Mouse (Mus musculus) midbrain, postnatal 0 days (tissue): ENCODE measurements around the gene Prepl. TPM values are rescaled to one million over a fixed set of nuclear protein-coding genes. Genes with fewer than 3 reads are reported as not detected.

Experiments
- ATAC-seq: fragments of 200-750 bp; cut with Nextera tagmentation; 2 replicates; pipeline ENCODE4 v1.8.0; 2017; ENCODE audit warnings: moderate number of reproducible peaks, mild to moderate bottlenecking, moderate TSS enrichment, moderate library complexity; ENCODE audit not compliant: low FRiP score
- DNase-seq: peaks from one replicate; pipeline ENCODE4 v3.0.0-alpha.2; 2015; ENCODE audit warnings: low spot score
- H3K27ac ChIP-seq: fragments of 300-500 bp; sonication (generic); 2 replicates; pipeline ENCODE4 v1.5.1; 2014; ENCODE audit warnings: low read depth, mild to moderate bottlenecking, low read length, mixed read lengths
- H3K27me3 ChIP-seq: fragments of 300-500 bp; sonication (generic); 2 replicates; pipeline ENCODE4 v1.6.1; 2014; ENCODE audit warnings: low read length, control low read depth, mixed read lengths; ENCODE audit not compliant: insufficient read depth
- H3K36me3 ChIP-seq: fragments of 300-500 bp; sonication (generic); 2 replicates; pipeline ENCODE4 v1.6.1; 2014; ENCODE audit warnings: low read length, control low read depth, mixed read lengths; ENCODE audit not compliant: insufficient read depth
- H3K4me1 ChIP-seq: fragments of 300-500 bp; sonication (generic); 2 replicates; pipeline ENCODE4 v1.6.1; 2014; ENCODE audit warnings: mild to moderate bottlenecking, control low read depth, antibody characterized with exemption, low read length, mixed read lengths; ENCODE audit not compliant: insufficient read depth
- H3K4me2 ChIP-seq: fragments of 300-500 bp; sonication (generic); 2 replicates; pipeline ENCODE4 v1.6.1; 2014; ENCODE audit warnings: low read depth, mild to moderate bottlenecking, low read length, mixed read lengths; ENCODE audit not compliant: poor library complexity, severe bottlenecking
- H3K4me3 ChIP-seq: fragments of 300-500 bp; sonication (generic); 2 replicates; pipeline ENCODE4 v1.5.1; 2014; ENCODE audit warnings: low read depth, mild to moderate bottlenecking, low read length, moderate library complexity
- H3K9ac ChIP-seq: fragments of 300-500 bp; sonication (generic); replicated peaks from 2 replicates; pipeline ENCODE4 v1.6.1; 2014; ENCODE audit warnings: mild to moderate bottlenecking, low read length, moderate library complexity, mixed read lengths; ENCODE audit not compliant: poor library complexity, severe bottlenecking
- H3K9me3 ChIP-seq: fragments of 300-500 bp; sonication (generic); 2 replicates; pipeline ENCODE4 v1.6.1; 2016; ENCODE audit warnings: low read length, control low read depth
- CTCF ChIP-seq: IDR thresholded peaks from 2 replicates; pipeline ENCODE4 v1.5.1; 2016; ENCODE audit warnings: antibody characterized with exemption, mild to moderate bottlenecking
- WGBS: fragments of 180-500 bp; shearing (Covaris S2); extraction: QIAGEN DNeasy Blood & Tissue Kit; methylation state at CpG from one replicate; pipeline ENCODE4 v1.1.7; 2014; 5-methylcytosine and 5-hydroxymethylcytosine counted together
- polyA plus RNA-seq: library from polyadenylated mRNA; unstranded; fragments of >200 nt; fragmentation: Nextera tagmentation; extraction: Ambion mirVana; gene quantifications from 2 replicates; pipeline ENCODE4 v1.2.1, GENCODE M21; 2015
- total RNA-seq: library from RNA; depleted of rRNA; stranded (reverse); fragments of >200 nt; gene quantifications from 2 replicates; pipeline ENCODE4 v1.2.3, GENCODE M21; 2014

Prepl gene
- total and polyA plus RNA-seq, 2 experiments from 2014 or later: 111 to 150 TPM

DNA sequence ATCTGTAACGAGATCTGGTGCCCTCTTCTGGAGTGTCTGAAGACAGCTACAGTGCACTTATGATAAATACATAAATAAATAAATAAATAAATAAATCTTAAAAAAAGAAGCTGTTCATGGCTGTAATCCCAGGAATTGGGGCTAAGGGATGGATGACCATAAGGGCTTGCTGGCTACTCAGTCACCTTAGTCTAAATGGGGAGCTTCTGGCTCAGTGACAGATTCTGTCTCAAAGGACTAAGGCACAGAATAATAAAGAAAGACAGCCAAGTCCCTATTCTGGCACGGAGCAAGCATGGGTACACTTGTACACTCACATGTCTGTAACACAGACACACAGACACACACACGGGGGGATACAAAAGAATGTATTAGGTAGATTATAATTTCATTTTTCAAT lies 10.8 kb downstream of the Prepl start:
- ATAC-seq (no peak), DNase-seq (no peak)
- no peak overlapping the region for H3K4me2 ChIP-seq
- no peak overlapping the region for H3K27ac ChIP-seq
- no peaks in the 10 kb centered on the region for H3K4me1 ChIP-seq
- H3K27me3 ChIP-seq: no peaks in the 10 kb centered on the region
- no peak overlapping the region for H3K4me3 ChIP-seq
- no peak for TF ChIP-seq CTCF
- no peaks in the 10 kb centered on the region for H3K9me3 ChIP-seq
- peaks cover 34% of the 10 kb centered on the region for H3K36me3 ChIP-seq
- no peak overlapping the region for H3K9ac ChIP-seq
- WGBS: 88% methylated on average over 3 of the region's 3 CpGs

DNA sequence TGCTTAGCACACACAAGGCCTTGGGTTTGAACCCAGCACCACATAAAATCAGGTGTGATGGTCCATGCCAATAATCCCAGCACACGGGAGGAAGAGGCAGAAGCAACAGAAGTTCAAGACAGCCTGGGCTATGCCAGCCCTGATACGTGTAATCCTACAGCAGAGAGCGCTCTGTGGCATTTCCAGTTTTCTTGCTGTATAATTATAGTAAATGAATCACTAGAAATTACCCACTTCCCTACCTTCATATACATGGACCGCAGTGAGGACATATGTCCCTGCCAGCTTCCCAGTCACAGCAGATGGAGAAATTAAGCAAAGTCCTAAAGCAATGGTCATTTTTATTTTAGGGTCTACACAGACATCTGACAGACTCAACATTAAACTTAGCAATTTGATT lies 16.0 kb downstream of the Prepl start:
- H3K4me3 ChIP-seq: no peak overlapping the region
- 96% methylated on average over 4 of the region's 4 CpGs for WGBS
- peaks cover 52% of the 10 kb centered on the region for H3K36me3 ChIP-seq
- DNase-seq: no peak
- H3K9ac ChIP-seq: no peak overlapping the region
- H3K27me3 ChIP-seq: no peaks in the 10 kb centered on the region
- no peak overlapping the region for H3K27ac ChIP-seq
- no peaks in the 10 kb centered on the region for H3K9me3 ChIP-seq
- no peak for TF ChIP-seq CTCF
- H3K4me1 ChIP-seq: no peaks in the 10 kb centered on the region
- ATAC-seq: no peak
- H3K4me2 ChIP-seq: no peak overlapping the region

DNA sequence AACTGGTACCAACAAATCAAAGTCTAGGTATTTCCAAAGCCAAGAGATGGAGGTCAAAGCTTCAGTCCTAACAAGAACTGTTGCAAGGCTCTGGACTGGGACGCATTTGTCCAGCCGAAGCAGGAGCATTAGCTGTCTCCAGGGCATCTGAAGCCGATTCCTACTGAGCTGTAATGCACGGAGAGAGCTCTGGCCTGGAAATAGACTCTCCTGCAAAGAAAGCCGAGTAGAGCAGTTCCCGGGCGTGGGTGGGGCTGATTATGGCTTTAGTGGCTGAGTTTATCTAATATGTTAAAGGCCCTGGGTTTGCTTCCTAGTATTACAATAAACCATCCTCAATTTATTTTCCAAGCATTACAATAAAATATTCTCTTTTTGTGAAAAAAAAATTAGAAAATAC lies 16.8 kb downstream of the Prepl start:
- H3K36me3 ChIP-seq: peaks cover 56% of the 10 kb centered on the region
- no peaks in the 10 kb centered on the region for H3K27me3 ChIP-seq
- no peak overlapping the region for H3K9ac ChIP-seq

DNA sequence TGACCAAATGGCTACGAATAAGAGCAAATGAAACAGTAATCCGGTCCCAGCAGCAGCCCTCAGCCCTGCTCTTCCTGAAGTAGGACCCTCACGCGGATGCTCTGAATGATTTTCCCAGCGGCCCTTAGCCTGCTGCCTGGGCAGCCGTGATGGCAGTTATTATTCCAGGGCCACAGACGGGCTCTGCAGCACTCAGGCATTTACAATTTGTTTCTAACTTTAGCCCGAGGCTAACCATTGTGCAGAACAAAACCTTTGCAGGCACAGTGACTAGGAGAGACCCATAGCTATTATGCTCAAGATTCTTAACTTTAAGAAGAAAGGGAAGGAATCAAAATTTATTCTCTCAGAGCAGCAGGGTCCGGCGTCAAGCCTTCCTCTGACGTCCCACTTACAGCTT lies 17.7 kb downstream of the Prepl start:
- TF ChIP-seq CTCF: no peak
- no peak overlapping the region for H3K4me3 ChIP-seq
- ATAC-seq (no peak), DNase-seq (no peak)
- H3K9me3 ChIP-seq: no peaks in the 10 kb centered on the region
- no peak overlapping the region for H3K4me2 ChIP-seq
- no peak overlapping the region for H3K9ac ChIP-seq
- H3K27ac ChIP-seq: no peak overlapping the region
- H3K27me3 ChIP-seq: no peaks in the 10 kb centered on the region
- no peaks in the 10 kb centered on the region for H3K4me1 ChIP-seq
- 21% methylated on average over 11 of the region's 11 CpGs for WGBS
- peaks cover 53% of the 10 kb centered on the region for H3K36me3 ChIP-seq

More for the DNA sequence above, 16.8 kb downstream of the Prepl start:
- 49% methylated on average over 7 of the region's 7 CpGs for WGBS
- Histone ChIP-seq H3K9me3 (no peaks in the 10 kb centered on the region), H3K4me2 (no peak overlapping the region), H3K27ac (no peak overlapping the region), H3K4me1 (no peaks in the 10 kb centered on the region), H3K4me3 (no peak overlapping the region)
- TF ChIP-seq CTCF: no peak
- ATAC-seq (no peak), DNase-seq (no peak)

DNA sequence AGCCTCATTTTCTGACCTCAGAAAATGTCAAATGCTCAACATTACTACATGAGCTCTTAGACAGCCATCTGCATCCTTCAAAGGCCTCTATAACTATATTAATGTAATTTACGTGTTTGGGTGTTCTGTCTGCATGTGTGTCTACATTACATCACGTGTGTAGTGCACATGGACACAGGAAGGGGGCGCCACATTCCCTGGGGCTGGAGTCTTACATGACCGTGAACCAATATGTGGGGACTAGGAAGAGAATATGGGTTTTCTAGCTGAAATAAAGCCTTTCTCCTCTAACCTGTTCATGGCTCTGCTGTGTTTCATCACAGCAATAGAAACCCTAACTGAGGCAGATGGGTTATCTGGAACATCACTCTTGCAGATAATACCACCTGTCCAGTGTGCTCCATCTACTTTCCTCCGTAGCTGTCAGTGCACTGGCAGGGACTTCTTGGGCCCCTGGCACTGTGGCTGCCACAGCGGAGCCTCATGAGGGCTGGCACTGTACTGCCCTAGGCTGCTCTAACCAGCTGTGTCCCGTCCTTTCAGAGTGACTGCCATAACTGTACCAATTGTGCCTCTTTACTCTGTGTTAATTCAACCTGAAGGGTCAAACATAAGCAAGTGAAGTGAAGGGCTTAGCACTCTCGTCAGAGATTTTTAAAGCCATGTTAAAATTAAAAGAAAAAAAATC lies 18.8 kb downstream of the Prepl start:
- 93% methylated on average over 8 of the region's 8 CpGs for WGBS
- Histone ChIP-seq H3K4me2 (no peak overlapping the region), H3K9ac (no peak overlapping the region), H3K4me3 (no peak overlapping the region), H3K36me3 (peaks cover 53% of the 10 kb centered on the region), H3K27me3 (no peaks in the 10 kb centered on the region), H3K27ac (no peak overlapping the region), H3K4me1 (no peaks in the 10 kb centered on the region), H3K9me3 (no peaks in the 10 kb centered on the region)
- TF ChIP-seq CTCF: peak; percentile 55
- ATAC-seq (no peak), DNase-seq (no peak)

DNA sequence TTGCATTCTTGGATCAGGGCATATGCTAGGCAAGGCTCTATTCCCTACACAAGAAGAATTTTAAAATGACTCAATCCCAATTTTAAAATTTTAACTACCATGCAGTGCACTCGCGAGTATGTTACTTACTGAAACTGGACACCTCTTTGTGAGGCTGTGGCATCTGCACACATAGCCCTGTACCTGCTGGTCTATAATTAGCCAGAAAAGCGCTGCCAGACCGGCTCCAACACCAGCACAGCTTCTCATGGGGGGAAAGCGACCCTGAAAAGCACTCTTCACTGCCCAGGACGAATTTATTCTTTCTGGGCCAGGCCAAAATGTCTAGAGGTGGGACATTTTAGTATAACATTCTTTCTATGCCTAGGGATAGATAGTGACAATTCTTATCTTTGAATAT lies 19.4 kb downstream of the Prepl start:
- Histone ChIP-seq H3K36me3 (peaks cover 53% of the 10 kb centered on the region), H3K27me3 (no peaks in the 10 kb centered on the region)
- ATAC-seq: no peak

More for the DNA sequence above, 19.4 kb downstream of the Prepl start:
- TF ChIP-seq CTCF: no peak
- no peak overlapping the region for H3K4me2 ChIP-seq
- no peaks in the 10 kb centered on the region for H3K4me1 ChIP-seq
- H3K9me3 ChIP-seq: no peaks in the 10 kb centered on the region
- H3K9ac ChIP-seq: no peak overlapping the region
- H3K27ac ChIP-seq: no peak overlapping the region
- DNase-seq: no peak
- 90% methylated on average over 6 of the region's 6 CpGs for WGBS
- H3K4me3 ChIP-seq: no peak overlapping the region
